Mouse (Mus musculus): Measurements from ENCODE around the gene Mctp1.

DNA sequence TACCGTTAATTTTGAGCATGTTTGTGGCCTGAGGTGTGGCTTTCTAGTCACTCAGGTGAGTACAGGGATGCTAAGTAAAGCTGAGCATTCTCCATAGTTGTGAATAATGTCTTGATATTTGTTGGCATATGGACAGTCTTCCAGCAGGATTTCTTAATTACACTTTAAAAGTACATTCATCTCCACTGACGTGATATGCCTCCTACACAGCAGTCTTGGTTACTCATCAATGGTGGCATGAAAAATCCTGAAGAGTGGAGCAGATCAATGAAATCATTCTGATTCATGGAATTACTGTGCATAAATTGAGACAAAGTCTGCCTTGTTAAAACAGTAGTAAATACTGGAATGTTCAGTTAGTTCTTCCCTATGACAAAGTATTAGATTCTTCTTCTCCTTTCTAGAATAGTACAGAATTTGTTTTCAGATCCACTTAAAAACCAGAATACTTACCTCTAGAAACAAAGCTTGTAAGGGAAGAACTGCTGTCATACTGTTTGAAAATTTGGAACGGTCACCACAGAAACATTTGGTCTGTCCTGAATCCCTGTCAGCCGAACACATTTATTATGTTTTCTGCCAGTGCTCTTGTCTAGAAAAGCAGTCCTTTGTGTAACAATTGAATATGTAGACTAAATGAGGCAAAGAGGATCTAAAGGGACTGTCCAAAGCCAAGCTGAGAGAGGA is 511.6 kb downstream of the Mctp1 start:
- TF ChIP-seq CTCF (IDR thresholded peaks at IDR 0.05; ENCODE audit: borderline replicate concordance, insufficient read depth, low read length) (no peak), POLR2A (IDR thresholded peaks at IDR 0.05; ENCODE audit: low read depth, low read length) (no peak)
